In genomic region chr9:120695966-120696365, GRCm38 (mm10) we compare ENCODE assay signal across 15 mouse cellular contexts.
DNase-seq lines count a peak whose midpoint lies in the region; ATAC-seq and TF ChIP-seq lines count a peak whose summit lies in the region.
"Had no signal": no experiment of that assay in that cellular context is flagged by ENCODE, and none has a peak within 500 bp of the region (broad histone marks: within the 10 kb centered on the region; RNA-seq: fewer than 3 reads in every experiment).

No protein-coding gene starts in this region.

- no peak for ATAC-seq in heart, embryonic 12.5 days (ENCODE audit: insufficient number of reproducible peaks, low FRiP score)
- ATAC-seq in lung, embryonic 14.5 days (ENCODE audit: insufficient read depth) = no peak
- ATAC-seq in lung, postnatal 0 days = no peak
- no peak for ATAC-seq in heart, postnatal 0 days (ENCODE audit: insufficient read depth, low read depth)
- ATAC-seq: CD4-positive, CD25-positive, alpha-beta regulatory T cell, adult 4 months; forebrain, embryonic 13.5 days had no signal

- H3K36me3 ChIP-seq in heart, embryonic 12.5 days = no peaks in the 10 kb centered on the region
- no peaks in the 10 kb centered on the region for H3K36me3 ChIP-seq in lung, embryonic 14.5 days (ENCODE audit: insufficient read depth)
- H3K36me3 ChIP-seq in lung, postnatal 0 days (ENCODE audit: insufficient read depth, low read length) = no peaks in the 10 kb centered on the region
- H3K36me3 ChIP-seq in heart, postnatal 0 days (replicated peaks; ENCODE audit: control insufficient read depth, insufficient read depth, low read length) = no peaks in the 10 kb centered on the region
- H3K36me3 ChIP-seq: hindbrain, embryonic 15.5 days; neural tube, embryonic 12.5 days had no signal

- H3K4me2 ChIP-seq in heart, embryonic 12.5 days = no peak overlapping the region
- no peak overlapping the region for H3K4me2 ChIP-seq in lung, embryonic 14.5 days
- H3K4me2 ChIP-seq in lung, postnatal 0 days (replicated peaks; ENCODE audit: low read depth, low read length) = no peak overlapping the region
- H3K4me2 ChIP-seq in heart, postnatal 0 days (ENCODE audit: low read depth, low read length) = no peak overlapping the region
- H3K4me2 ChIP-seq: forebrain, embryonic 13.5 days; hindbrain, embryonic 15.5 days; neural tube, embryonic 12.5 days had no signal

- DNase-seq in heart, adult 11 months = peak; percentile 98
- DNase-seq in lung, embryonic 14.5 days = peak; percentile 27
- DNase-seq in lung, postnatal 0 days (ENCODE audit: low spot score) = no peak
- no peak for DNase-seq in heart, postnatal 0 days (ENCODE audit: low spot score)
- DNase-seq in skeletal muscle tissue, adult 2 months (ENCODE audit: low read depth, low spot score) = peak; percentile 21
- no peak for DNase-seq in right cerebral cortex, postnatal 4 days
- DNase-seq: cerebellum, adult 11-12 months; layer of hippocampus, adult 9-11 months; thymus, adult 18-20 months had no signal

- peaks cover 15% of the 10 kb centered on the region for H3K4me1 ChIP-seq in heart, embryonic 12.5 days (replicated peaks)
- peaks cover 9% of the 10 kb centered on the region for H3K4me1 ChIP-seq in lung, embryonic 14.5 days (ENCODE audit: insufficient read depth)
- 0 out of 2 replicates have a peak, but pooled peaks cover 5% of the 10 kb centered on the region for H3K4me1 ChIP-seq in lung, postnatal 0 days (ENCODE audit: insufficient read depth, low read depth, low read length)
- peaks cover 13% of the 10 kb centered on the region for H3K4me1 ChIP-seq in heart, postnatal 0 days (ENCODE audit: control insufficient read depth, insufficient read depth)

- TF ChIP-seq EP300 in lung, postnatal 0 days (IDR thresholded peaks at IDR 0.05) = no peak
- no peak for TF ChIP-seq EP300 in heart, postnatal 0 days (IDR thresholded peaks at IDR 0.05; ENCODE audit: low read depth)

- H3K9ac ChIP-seq in heart, embryonic 12.5 days = no peak overlapping the region
- no peak overlapping the region for H3K9ac ChIP-seq in lung, embryonic 14.5 days
- H3K9ac ChIP-seq in lung, postnatal 0 days (replicated peaks; ENCODE audit: low read depth) = no peak overlapping the region
- H3K9ac ChIP-seq in heart, postnatal 0 days (replicated peaks; ENCODE audit: low read depth, low read length) = no peak overlapping the region
- H3K9ac ChIP-seq: forebrain, embryonic 13.5 days; hindbrain, embryonic 15.5 days; neural tube, embryonic 12.5 days had no signal

- no peak overlapping the region for H3K4me3 ChIP-seq in heart, embryonic 12.5 days
- H3K4me3 ChIP-seq in lung, embryonic 14.5 days (ENCODE audit: low read depth, low read length) = no peak overlapping the region
- H3K4me3 ChIP-seq in lung, postnatal 0 days (ENCODE audit: low read depth, low read length) = no peak overlapping the region
- H3K4me3 ChIP-seq in heart, postnatal 0 days (ENCODE audit: low read depth, low read length) = no peak overlapping the region
- H3K4me3 ChIP-seq: forebrain, embryonic 13.5 days; hindbrain, embryonic 15.5 days; megakaryocyte, embryonic 14.5 days; neural tube, embryonic 12.5 days had no signal

- H3K9me3 ChIP-seq in heart, embryonic 12.5 days (replicated peaks) = no peaks in the 10 kb centered on the region
- no peaks in the 10 kb centered on the region for H3K9me3 ChIP-seq in lung, embryonic 14.5 days (ENCODE audit: low read depth, low read length)
- H3K9me3 ChIP-seq in lung, postnatal 0 days (ENCODE audit: low read length) = no peaks in the 10 kb centered on the region
- no peaks in the 10 kb centered on the region for H3K9me3 ChIP-seq in heart, postnatal 0 days (replicated peaks; ENCODE audit: control insufficient read depth, low read length)
- H3K9me3 ChIP-seq: forebrain, embryonic 13.5 days; hindbrain, embryonic 15.5 days; neural tube, embryonic 12.5 days had no signal

- no peak for TF ChIP-seq CTCF in lung, embryonic 14.5 days (IDR thresholded peaks at IDR 0.05; ENCODE audit: low read depth)
- TF ChIP-seq CTCF in lung, postnatal 0 days (IDR thresholded peaks at IDR 0.05) = no peak
- TF ChIP-seq CTCF in heart, postnatal 0 days (IDR thresholded peaks at IDR 0.05; ENCODE audit: low read depth) = no peak

- WGBS in heart, embryonic 12.5 days = 78% methylated on average over 10 of the region's 10 CpGs
- 76% methylated on average over 10 of the region's 10 CpGs for WGBS in lung, embryonic 14.5 days
- 72% methylated on average over 10 of the region's 10 CpGs for WGBS in lung, postnatal 0 days
- WGBS in heart, postnatal 0 days = 61% methylated on average over 10 of the region's 10 CpGs

- H3K27me3 ChIP-seq in heart, embryonic 12.5 days (replicated peaks) = peaks cover 4% of the 10 kb centered on the region; the same call in 1 of the 2 replicates
- no peaks in the 10 kb centered on the region for H3K27me3 ChIP-seq in lung, embryonic 14.5 days (ENCODE audit: insufficient read depth, low read length)
- H3K27me3 ChIP-seq in lung, postnatal 0 days (replicated peaks; ENCODE audit: insufficient read depth, low read length) = no peaks in the 10 kb centered on the region
- H3K27me3 ChIP-seq in heart, postnatal 0 days (ENCODE audit: control insufficient read depth, insufficient read depth, low read length) = no peaks in the 10 kb centered on the region
- H3K27me3 ChIP-seq: forebrain, embryonic 13.5 days; hindbrain, embryonic 15.5 days; neural tube, embryonic 12.5 days had no signal

- no peak overlapping the region for H3K27ac ChIP-seq in heart, embryonic 12.5 days (ENCODE audit: poor library complexity, severe bottlenecking)
- H3K27ac ChIP-seq in lung, embryonic 14.5 days (ENCODE audit: low read depth) = no peak overlapping the region
- H3K27ac ChIP-seq in lung, postnatal 0 days (ENCODE audit: low read length) = no peak overlapping the region
- H3K27ac ChIP-seq in heart, postnatal 0 days (ENCODE audit: low read depth) = peak overlapping the region; percentile 3; the same call in 1 of the 2 replicates
- H3K27ac ChIP-seq: forebrain, embryonic 13.5 days; hindbrain, embryonic 15.5 days; neural tube, embryonic 12.5 days had no signal

Comparison
In these comparisons a context has a peak if more than half of its experiments do, and no peak if none do; other contexts are left out.
1. DNase-seq: peak in heart, adult 11 months (single experiment), lung, embryonic 14.5 days (single experiment) and skeletal muscle tissue, adult 2 months (single experiment); none in lung, postnatal 0 days (single experiment), heart, postnatal 0 days (single experiment) and right cerebral cortex, postnatal 4 days (single experiment).